ENCODE assay signal across 21 mouse cellular contexts in genomic region chr12:73769536-73769935, GRCm38 (mm10).
DNase-seq lines count a peak whose midpoint lies in the region; TF ChIP-seq lines count a peak whose summit lies in the region.
"Had no signal": no experiment of that assay in that cellular context is flagged by ENCODE, and none has a peak within 500 bp of the region (broad histone marks: within the 10 kb centered on the region; RNA-seq: fewer than 3 reads in every experiment).

No protein-coding gene starts in this region.

- WGBS in kidney, adult 2 months = 37% methylated on average over 6 of the region's 6 CpGs

- intact Hi-C loops in gastrocnemius, adult 2 months (cut with DNase I) = no loop called here
- intact Hi-C loops in heart, postnatal 36 days (cut with DNase I) = loop anchor here (5.0 kb wide), 1 partner anchor 47 kb away; no protein-coding TSS in a partner anchor
- intact Hi-C loops in left cerebral cortex, postnatal 4 days (cut with DNase I) = no loop called here

- no peak overlapping the region for H3K4me3 ChIP-seq in gastrocnemius, adult 2 months
- H3K4me3 ChIP-seq in kidney, adult 2 months (ENCODE audit: insufficient read depth, low read depth, low read length) = no peak overlapping the region
- H3K4me3 ChIP-seq: embryonic facial prominence, embryonic 12.5 days; hindbrain, embryonic 13.5 days; limb, embryonic 13.5 days; stomach, embryonic 15.5 days had no signal

- TF ChIP-seq CTCF in gastrocnemius, adult 2 months (IDR thresholded peaks at IDR 0.05) = no peak
- no peak for TF ChIP-seq CTCF in kidney, adult 2 months (conservative IDR thresholded peaks at IDR 0.05; ENCODE audit: insufficient read depth, insufficient read length, low read depth, low read length)

- TF ChIP-seq POLR2A in kidney, adult 2 months (IDR thresholded peaks at IDR 0.05; ENCODE audit: low read depth, low read length) = no peak

- H3K36me3 ChIP-seq in kidney, adult 2 months (ENCODE audit: control insufficient read depth, insufficient read depth, low read length) = no peaks in the 10 kb centered on the region
- H3K36me3 ChIP-seq: embryonic facial prominence, embryonic 12.5 days; G1E; hindbrain, embryonic 13.5 days; limb, embryonic 13.5 days; stomach, embryonic 15.5 days had no signal

- H3K27me3 ChIP-seq in kidney, adult 2 months (replicated peaks; ENCODE audit: control insufficient read depth, insufficient read depth, low read length) = no peaks in the 10 kb centered on the region
- H3K27me3 ChIP-seq: embryonic facial prominence, embryonic 12.5 days; hindbrain, embryonic 13.5 days; limb, embryonic 13.5 days; stomach, embryonic 15.5 days had no signal

- H3K27ac ChIP-seq in gastrocnemius, adult 2 months = peak overlapping the region; percentile 39
- H3K27ac ChIP-seq in kidney, adult 2 months (ENCODE audit: insufficient read depth, low read depth, low read length) = no peak overlapping the region
- H3K27ac ChIP-seq: embryonic facial prominence, embryonic 12.5 days; hindbrain, embryonic 13.5 days; limb, embryonic 13.5 days; stomach, embryonic 15.5 days had no signal

- H3K4me1 ChIP-seq in kidney, adult 2 months (ENCODE audit: control insufficient read depth, insufficient read depth, low read length) = no peaks in the 10 kb centered on the region
- H3K4me1 ChIP-seq: stomach, embryonic 15.5 days had no signal

- peak; percentile 52 for DNase-seq in gastrocnemius, adult 2 months
- no peak for DNase-seq in gastrocnemius, postnatal 4 days (ENCODE audit: low spot score in 2 of 2)
- peak; percentile 42 for DNase-seq in kidney, adult 2 months
- no peak for DNase-seq in kidney, postnatal 4 days
- peak; percentile 49 to 66 for DNase-seq in heart, adult 9 months (ENCODE audit: low spot score in 2 of 2)
- peak; percentile 40 to 43 for DNase-seq in heart, postnatal 36 days
- no peak for DNase-seq in left cerebral cortex, postnatal 4 days
- no peak for DNase-seq in right cerebral cortex, postnatal 36 days (ENCODE audit: low spot score in 2 of 2)
- DNase-seq: adrenal gland, postnatal 10 days; cerebellum, adult 9-11 months; embryo, embryonic 11 days; kidney, postnatal 10 days; liver, postnatal 0 days; lung, postnatal 4 days; midbrain, embryonic 14.5 days; thymus, postnatal 14 days had no signal

Comparison
In these comparisons a context has a peak if more than half of its experiments do, and no peak if none do; other contexts are left out.
1. DNase-seq: peak in gastrocnemius, adult 2 months (single experiment), kidney, adult 2 months (single experiment), heart, adult 9 months (2 of 2) and heart, postnatal 36 days (2 of 2); none in gastrocnemius, postnatal 4 days (0 of 2), kidney, postnatal 4 days (0 of 2), left cerebral cortex, postnatal 4 days (single experiment) and right cerebral cortex, postnatal 36 days (0 of 2).